Mouse (Mus musculus) brain, embryonic 14.5 days (tissue): Measurements from ENCODE around the gene Pate2. TPM values are rescaled to one million over a fixed set of nuclear protein-coding genes. Genes with fewer than 3 reads are reported as not detected.
A peak's percentile ranks its signal among the peaks of the same experiment; 100 is the strongest.

Experiments used
- DNase-seq: peaks from one replicate; pipeline ENCODE4 v3.0.0-alpha.2; 2011; ENCODE audit warnings: low read depth
- CTCF ChIP-seq: fragments of 200-500 bp; IDR thresholded peaks from 2 replicates; pipeline ENCODE4 v1.5.1; 2012; ENCODE audit warnings: inconsistent platforms, mild to moderate bottlenecking, moderate library complexity, borderline replicate concordance; ENCODE audit not compliant: insufficient read depth, insufficient read length; ENCODE audit errors: extremely low read depth
- POLR2A ChIP-seq: fragments of 200-500 bp; IDR thresholded peaks from 2 replicates; pipeline ENCODE4 v1.6.1; 2012; ENCODE audit warnings: mild to moderate bottlenecking, inconsistent platforms, borderline replicate concordance; ENCODE audit not compliant: poor library complexity, insufficient read depth, insufficient read length, severe bottlenecking; ENCODE audit errors: extremely low read depth
- polyA plus RNA-seq: library from polyadenylated mRNA; depleted of rRNA; stranded (reverse); fragments of >200 nt; gene quantifications from 2 replicates; pipeline ENCODE4 v1.2.3, GENCODE M21; 2012; rRNA removed

Pate2 gene
- 1.1 and 1.4 TPM in 2 replicates for polyA plus RNA-seq

- peak; percentile 39; the same call in 1 of the 2 replicates for TF ChIP-seq CTCF
- peak; percentile 42; the same call in 1 of the 2 replicates for TF ChIP-seq POLR2A
- DNase-seq = peak; percentile 99
Observed at GRCm38 (mm10) chr9:35569571-35570534, at the start of gene Pate2, which contains the start of gene Hyls1. Pate2 (plus strand) TSS chr9:35570284. Hyls1 (minus strand) TSS chr9:35570398.

- DNase-seq = no peak
- TF ChIP-seq CTCF (no peak), POLR2A (no peak)
Observed at GRCm38 (mm10) chr9:35520631-35521348, 49.3 kb upstream of the Pate2 start.

GRCm38 (mm10) chr9:35522241-35522640 lies 47.8 kb upstream of the Pate2 start:
- DNase-seq = no peak
- TF ChIP-seq CTCF (no peak), POLR2A (no peak)

GRCm38 (mm10) chr9:35522821-35523515 lies 47.1 kb upstream of the Pate2 start:
- peak; percentile 69 for DNase-seq
- no peak for TF ChIP-seq CTCF
- no peak for TF ChIP-seq POLR2A

GRCm38 (mm10) chr9:35523541-35523940 lies 46.5 kb upstream of the Pate2 start:
- TF ChIP-seq CTCF = no peak
- no peak for TF ChIP-seq POLR2A
- peak; percentile 95 for DNase-seq

GRCm38 (mm10) chr9:35523941-35524411 lies 46.1 kb upstream of the Pate2 start:
- TF ChIP-seq POLR2A (no peak), CTCF (peak; percentile 82)
- DNase-seq = peak; percentile 88

GRCm38 (mm10) chr9:35529141-35529540 lies 40.9 kb upstream of the Pate2 start:
- TF ChIP-seq POLR2A (no peak), CTCF (no peak)
- no peak for DNase-seq

GRCm38 (mm10) chr9:35529796-35530195 lies 40.3 kb upstream of the Pate2 start:
- no peak for TF ChIP-seq CTCF
- TF ChIP-seq POLR2A = no peak
- DNase-seq = no peak

GRCm38 (mm10) chr9:35533266-35533665 lies 36.8 kb upstream of the Pate2 start:
- DNase-seq = no peak
- TF ChIP-seq CTCF = no peak
- TF ChIP-seq POLR2A = no peak

- peak; percentile 84 for TF ChIP-seq CTCF
- no peak for TF ChIP-seq POLR2A
- peak; percentile 83 for DNase-seq
Observed at GRCm38 (mm10) chr9:35535110-35535509, 35.0 kb upstream of the Pate2 start.
